Mouse (Mus musculus) frontal cortex, postnatal 14 days (tissue): Measurements from ENCODE around the gene Senp7.
"Not testable (repeated sequence)": the region's sequence is repeated elsewhere in the genome, so short reads cannot be mapped to it uniquely, and the experiment has no call there.

Experiments
- DNase-seq, 2 experiments: peaks; one replicate each; pipeline ENCODE4 v3.0.0; 2022; ENCODE audit warnings: low spot score in 2 of 2

Gene Senp7

DNA sequence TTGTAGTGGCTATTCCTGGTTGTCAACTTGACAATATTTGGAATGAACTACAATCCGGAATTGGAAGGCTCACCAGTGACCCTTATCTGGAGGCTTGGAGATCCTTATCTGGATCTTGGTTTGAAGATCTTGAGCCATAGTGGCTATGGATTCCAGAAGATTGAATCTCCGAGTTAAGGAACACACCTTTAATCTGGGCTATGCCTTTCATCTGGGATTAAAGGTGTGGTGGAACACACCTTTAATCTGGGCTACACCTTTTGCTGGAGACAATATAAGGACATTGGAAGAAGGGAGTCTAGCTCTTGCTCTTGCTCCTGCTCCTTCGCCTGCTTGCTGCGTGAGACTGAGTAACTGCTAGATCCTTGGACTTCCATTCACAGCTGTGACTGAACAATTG lies at the start of gene Senp7:
Senp7 (plus strand) TSS at position 301 of the 400 bp plus-strand sequence.
- not testable (repeated sequence) for DNase-seq

DNA sequence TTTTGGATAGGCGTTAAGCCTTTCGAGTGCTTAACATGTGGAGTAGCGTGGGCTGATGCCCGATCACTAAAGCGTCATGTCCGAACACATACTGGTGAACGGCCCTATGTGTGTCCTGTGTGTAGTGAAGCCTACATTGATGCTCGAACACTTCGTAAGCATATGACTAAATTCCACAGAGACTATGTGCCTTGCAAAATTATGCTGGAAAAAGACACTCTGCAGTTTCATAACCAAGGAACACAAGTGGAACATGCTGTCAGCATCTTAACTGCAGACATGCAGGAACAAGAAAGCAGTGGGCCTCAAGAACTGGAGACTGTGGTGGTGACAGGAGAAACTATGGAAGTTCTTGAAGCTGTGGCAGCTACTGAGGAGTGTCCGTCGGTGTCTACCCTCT lies 41.3 kb upstream of the Senp7 start:
- no peak for DNase-seq

DNA sequence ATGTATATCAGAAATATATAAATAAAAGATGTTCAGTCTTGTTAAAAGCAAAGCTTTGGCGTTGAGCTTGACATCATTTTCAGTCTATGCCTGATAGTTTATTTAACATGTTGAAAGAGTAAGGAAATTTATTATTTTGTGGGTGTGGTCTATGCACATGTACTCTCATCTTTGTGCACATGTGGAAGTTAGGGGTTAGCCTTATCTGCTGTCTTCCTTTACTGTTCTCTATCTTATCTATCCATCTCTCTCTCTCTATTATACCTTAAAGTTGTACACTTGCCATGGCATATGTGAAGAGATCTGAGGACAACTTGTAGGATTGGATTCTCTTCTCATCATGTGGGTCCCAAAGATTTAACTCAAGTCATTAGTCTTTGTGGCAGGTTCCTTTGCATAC lies 39.3 kb upstream of the Senp7 start:
- no peak for DNase-seq

DNA sequence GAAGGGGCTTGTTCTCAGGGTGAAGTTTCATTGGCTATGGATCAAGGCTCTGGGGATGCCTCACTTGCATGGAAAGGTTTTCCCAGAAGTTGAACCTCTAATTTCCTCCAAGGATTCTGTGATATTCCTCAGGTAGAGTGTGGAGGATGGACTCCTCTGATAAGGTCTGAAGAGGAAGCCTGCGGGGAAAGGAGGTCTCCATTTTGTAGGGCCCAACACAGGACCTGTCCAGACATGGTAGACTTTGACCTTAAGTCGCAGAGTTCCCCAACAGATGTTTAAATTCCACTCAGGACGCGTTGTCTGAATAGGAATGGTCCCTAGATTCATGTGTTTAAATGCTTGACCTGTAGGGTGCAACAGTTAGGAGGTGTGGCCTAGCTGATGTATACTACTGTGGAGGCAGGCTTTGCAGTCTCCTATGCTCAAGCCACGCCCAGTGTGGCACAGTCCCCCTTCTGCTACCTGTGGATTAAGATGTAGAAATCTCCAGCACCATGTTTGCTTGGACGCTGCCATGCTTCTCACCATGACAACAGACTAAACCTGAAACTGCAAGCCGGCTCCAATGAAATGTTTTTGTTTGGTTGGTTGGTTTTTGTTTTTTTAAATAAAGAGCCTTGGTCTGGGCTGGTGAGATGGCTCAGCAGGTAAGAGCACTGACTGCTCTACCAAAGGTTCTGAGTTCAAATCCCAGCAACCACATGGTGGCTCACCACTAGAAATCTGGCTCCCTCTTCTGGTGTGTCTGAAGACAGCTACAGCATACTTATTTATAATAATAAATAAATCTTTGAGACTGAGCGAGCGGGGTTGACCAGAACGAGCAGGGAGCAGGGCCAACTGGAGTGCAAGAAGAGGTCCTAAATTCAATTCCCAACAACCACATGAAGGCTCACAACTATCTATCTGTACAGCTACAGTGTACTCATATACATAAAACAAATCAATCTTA lies 35.1 kb upstream of the Senp7 start:
- DNase-seq = no peak

DNA sequence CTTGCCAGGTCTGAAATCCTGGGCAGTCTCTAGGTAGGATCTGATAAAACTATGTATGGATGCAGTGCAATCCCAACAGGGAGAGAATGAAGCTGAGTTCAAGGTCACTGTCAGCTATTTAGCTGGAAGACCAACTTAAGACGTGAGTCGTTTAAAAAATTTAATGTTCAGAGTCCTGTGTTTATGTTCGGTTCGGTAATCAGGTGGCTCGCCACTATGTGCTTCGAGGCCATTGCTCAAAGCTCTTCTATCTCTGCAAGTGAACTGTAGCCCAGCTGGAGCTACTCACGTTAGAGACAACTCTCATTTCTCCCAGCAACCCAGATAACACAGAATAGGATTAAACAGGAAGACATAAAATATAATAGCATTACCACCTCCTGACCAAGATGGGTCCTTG lies 34.1 kb upstream of the Senp7 start:
- no peak for DNase-seq

DNA sequence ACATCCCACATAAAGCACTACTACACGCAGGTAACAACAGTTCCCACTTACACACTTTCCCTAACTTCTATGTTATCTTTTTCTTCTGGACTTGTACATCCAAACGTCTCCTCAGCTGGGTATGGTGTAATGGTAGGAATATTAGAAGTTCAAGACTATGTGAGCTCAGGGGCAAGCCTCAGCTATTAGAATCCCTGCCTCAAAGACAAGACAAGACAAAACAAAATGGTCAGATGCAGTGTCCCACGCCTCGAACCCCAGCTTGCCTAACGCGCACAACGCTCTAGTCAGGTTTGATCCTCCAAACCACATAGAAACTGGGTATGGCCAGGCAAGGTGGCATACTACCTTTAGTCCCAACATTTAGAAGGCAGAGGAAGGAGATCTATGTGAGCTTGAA lies 28.5 kb upstream of the Senp7 start:
- DNase-seq = no peak

DNA sequence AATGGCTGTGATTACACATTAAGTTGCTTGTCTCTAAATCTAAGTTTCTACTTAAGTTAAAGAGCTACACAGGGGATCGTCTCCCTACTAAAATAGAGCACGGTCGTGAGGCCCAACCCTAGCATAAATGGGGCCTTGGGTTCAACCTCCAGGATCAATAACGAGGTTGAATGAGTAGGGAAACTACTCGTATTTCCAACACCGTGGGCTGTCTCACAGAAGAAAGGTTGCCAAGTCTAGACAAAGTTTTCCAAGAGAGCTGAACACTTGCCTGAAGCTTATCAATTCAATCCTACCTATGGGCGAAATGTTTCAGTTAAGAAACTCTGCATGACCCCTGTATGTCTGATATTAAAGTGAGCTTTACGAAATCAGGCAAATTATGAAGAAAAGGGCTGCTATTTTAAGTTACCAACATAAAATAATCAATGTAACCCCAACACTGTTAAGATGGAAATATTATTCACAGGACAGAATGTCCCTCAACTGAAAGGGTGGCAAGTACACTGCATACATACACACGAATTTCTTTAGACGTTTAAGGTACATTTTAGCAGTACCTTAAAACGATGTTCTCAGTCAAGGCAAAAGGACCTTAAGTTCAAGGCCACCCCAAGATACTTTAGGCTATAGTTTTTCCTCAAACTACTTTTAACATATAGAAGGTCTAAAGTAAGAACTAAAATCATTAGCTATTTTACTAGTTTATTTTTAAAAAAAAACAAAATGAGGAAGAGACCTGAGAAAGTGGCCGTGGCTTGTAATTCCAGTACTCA lies 20.1 kb upstream of the Senp7 start:
- DNase-seq = no peak

DNA sequence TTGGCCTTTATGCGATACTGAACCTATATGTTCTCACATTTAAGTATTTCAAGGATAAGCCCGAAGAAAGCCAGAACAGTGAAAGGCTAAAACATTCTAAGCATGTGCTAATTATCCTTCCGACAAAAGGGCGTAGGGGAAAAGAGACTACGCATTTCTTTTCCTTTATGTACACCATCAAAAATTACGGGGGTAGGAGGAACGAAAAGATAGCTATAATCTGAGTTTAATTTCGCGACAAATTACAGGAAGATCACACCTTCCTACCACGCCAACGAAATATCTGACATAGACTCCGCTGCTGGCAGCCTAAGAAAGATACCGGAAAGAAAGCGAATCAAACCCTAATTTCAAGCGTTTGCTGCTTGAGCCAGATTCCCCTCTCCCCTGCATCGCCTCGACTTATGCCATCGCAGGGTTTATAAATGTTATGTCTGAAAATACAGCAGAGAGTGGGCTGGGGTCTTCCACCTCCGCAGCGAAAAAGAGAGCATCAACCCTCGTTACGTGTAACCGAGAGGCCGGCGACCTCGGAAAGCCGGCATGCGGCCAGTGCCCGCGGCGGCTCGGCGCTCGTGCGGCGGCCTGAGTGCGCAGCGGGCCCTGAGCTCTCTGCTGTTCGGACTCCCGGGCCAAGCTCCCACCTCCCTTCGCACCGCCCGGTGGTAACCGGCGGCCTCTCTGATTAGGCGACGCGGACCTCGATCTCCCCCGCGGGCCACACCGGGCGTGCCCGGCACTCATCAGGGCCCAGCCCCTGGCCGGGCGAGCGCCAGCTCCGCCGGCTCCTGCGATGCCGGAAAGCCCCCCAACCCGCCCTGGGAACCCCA lies 19.2 kb upstream of the Senp7 start:
- no peak for DNase-seq

DNA sequence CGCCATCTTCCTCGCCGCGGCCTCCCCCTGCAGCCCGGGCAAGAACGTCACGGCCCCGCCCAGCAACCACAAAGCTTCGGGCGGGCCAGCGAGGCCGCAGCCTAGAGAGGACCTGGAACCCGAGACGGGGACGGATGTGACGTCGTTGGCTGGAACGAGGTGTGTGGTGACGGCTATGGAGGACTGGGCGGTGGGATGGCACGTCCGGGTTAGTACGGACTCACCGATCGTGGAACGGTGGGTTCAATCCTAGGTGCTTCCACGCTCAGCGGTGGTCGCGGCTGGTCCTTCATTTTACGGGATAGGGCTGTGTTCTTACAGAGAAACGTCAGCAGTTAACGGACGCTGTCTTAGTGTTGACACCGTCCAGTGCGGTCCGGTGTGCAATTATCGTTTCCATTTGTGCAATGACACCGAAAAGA lies 18.5 kb upstream of the Senp7 start, which contains the start of gene Pcnp:
Pcnp (minus strand) TSS at position 79 of the 422 bp plus-strand sequence.
- DNase-seq = peak; percentile 93 to 95

DNA sequence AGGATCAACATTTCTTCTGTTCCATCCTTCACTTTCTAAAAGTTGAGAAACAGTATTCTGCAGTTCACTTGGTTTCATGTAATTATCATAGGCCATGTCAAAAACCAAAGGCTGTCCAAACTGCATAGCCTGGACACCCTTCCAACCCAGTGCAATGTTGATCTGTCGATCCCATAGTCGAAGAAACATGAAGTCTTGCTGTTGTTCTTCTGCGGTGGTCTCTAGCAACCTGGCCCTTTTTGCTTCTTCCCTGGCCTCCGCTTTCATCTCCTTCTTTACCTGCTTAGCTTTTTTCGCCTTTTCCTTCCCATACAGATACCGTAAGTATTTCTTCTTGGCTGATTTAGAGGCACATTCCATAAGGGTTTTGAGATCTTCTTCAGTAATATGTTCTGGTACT lies 13.6 kb upstream of the Senp7 start:
- no peak for DNase-seq

DNA sequence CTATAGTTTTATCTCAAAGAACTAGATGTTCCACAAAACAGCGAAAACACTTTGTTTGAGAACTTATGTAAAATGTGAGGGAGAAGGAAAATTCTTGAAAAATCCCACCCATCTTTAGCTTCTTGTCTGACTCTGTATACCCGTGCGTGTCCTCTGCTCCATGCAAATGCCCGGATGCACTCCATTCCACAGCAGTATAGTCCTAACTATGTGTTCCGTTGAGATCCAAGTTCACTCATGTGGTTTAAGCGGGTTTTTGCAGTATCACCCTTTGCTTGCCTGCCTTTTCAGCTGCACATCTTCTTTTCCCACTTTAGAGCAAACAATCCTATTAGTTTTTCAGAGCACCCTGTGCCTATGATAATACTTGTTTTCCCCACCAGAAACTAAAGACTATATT lies 11.6 kb upstream of the Senp7 start:
- DNase-seq = no peak

DNA sequence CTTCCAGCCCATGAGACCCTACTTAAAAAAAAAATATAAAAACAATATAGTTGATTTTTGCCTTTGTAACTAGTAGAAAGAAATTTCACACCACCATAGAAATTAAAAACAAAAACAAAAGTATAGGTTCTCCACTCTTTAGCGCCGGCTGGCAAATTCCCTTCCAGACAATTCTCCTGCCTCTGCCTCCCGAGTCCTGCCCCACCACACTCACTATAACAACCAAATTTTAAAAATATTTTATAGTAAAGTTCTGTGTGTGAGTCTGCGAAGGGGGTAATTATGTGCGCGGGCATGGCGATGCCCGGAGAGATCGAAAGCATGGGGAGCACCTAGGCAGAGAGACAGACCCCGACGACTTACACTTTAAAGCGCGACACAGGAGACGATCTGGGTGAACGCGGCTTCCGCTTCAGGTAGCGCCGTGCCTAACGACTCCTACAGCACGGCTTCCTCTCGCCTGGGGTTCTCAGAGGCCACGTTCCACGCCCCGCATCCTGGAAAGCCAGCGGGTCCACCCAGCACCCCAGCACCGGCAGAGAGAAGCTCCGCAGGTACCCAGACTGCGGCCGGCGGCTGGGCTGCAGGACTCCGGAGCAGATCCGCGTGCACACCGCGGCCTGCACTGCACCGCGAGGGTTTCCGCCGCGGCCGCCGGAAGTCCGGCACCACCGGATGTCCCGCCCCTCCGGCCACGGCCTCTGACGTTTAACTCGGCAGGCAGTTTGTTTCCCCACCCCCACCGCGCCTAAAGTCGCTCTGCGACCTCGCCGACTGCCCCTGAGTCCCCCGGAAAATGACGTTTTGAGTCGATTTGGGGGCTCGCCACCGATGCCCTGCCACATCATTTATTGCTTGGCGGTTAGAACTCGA lies 10.8 kb upstream of the Senp7 start, which contains the start of gene Trmt10c:
Trmt10c (minus strand) TSS at position 682 of the 873 bp plus-strand sequence.
- peak; percentile 80 to 86 for DNase-seq

DNA sequence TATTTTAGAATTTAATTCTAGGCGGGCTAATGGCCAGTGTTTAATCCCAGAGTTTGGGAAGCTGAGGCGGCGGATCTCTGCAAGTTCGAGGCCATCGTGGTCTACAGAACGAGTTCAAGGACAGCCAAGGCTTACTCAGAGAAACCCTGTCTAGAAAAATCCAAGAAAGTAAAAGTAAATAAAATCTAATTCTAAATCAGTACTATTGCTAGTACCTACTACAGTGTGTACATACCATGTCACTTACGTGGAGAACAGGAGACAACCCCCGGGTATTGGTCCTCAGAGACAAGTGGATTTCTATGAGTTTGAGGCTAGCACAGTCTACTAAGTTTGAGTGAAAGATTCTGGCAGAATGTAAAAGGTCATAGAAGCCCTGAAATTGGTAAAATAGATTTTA lies 10.0 kb upstream of the Senp7 start:
- no peak for DNase-seq

DNA sequence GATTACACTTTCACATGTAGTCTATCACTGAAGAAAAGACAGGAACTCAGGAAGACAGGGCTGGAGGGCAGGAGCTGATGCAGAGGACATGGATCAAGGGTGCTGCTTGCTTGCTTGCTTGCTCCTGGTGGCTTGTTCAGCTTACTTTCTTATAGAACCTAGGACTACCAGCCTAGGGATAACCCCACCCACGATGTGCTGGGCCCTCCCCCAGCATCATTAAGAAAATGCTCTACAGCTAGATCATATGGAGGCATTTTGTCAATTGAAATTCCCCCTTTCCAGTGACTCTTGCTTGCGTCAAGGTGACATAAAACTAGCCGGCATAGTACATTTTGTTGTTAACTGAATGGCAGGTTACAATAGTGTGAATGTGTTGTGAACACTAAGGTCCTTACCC lies 7.8 kb downstream of the Senp7 start:
- DNase-seq = no peak

DNA sequence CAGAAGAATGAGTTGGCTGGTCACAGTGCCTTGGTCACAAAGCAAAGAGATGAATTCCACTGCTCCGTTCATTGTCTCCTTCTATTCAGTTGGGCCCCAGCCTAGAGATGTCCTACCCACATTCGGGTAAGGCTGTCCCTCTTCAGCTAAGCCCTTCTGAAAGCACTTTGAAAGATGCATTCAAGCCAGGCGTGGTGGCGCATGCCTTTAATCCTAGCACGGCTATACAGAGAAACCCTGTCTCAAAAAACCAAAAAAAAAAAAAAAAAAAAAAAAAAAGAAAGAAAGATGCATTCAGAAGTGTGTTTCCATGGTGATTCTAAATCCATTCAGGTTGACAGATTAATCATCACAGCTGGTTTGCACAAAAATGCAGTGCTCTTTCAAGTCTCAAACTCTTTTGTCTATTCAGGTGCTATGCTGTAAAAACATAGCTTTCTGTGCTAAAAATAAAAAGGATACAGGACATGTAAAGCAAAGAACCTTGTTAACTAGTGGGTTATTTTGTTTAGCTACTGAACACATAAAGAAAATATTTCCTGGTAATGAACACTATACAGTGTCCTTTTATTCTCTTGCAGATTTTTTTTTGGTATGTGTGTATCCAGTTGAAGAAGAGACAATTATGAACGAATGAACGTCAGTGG lies 8.9 kb downstream of the Senp7 start:
- no peak for DNase-seq

DNA sequence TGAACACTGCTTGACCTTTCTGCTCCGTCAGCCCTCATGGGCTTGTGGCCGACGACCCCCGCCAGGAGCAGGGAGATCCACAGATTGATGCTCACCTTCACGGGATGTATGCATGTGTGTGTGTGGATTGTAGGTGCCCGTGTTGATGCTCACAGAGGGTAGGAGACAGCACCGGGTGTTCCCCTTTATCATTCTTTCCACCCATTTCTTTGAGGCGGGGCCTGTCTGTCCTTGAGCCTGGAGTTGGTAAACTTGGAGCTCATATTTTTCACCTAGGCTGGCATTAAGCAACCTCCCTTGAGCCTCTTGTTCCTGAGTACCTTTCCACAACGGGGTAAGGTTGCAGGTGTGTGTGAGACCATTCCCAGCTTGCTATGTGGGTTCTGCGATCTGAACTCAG lies 10.0 kb downstream of the Senp7 start:
- no peak for DNase-seq

DNA sequence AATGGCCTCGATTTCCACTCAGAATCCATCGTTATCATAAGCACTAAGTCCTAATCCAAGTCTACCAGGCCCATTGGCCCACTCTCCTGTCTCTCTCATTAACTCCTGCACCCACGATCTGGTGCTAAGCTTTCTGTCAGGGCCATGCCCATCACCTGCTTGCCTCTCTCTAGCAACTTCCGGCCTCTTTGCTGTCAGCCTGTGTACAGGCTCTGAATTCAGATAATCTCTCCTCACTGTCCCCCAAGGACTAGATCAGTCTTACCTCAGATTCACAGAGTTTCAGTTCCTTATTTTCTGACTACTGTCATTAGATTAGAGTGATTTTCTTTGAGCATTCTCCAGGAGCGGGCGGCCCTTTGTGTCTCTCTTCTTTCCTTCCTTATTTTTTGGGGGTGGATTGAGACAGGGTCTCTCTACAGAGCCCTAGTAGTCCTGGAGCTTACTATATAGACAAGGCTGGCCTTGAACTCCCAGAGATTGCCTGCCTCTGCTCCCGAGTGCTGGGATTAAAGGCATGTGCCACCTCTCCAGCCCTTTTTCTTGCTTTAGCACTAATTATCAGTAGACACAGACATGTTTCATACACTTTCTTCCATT lies 14.0 kb downstream of the Senp7 start:
- DNase-seq = no peak

DNA sequence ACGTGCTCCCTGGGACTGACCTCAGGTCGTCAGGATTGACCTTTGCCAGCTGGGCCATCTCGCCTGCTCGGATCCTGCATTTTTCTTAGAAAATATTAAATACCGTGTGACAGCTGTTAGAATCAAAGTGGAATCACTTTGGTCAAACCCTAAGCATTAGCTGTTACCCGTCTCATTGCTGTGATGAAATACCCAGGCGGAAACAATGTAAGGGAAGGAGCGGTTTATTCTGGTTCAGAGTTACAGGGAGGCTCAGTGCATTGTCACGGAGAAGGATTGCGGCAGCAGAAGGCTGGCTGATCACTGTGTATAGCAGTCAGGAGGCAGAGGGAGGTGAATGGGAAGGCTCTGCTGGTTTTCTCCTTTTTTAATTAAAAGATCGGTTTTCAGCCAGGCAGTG lies 14.8 kb downstream of the Senp7 start:
- DNase-seq = no peak

DNA sequence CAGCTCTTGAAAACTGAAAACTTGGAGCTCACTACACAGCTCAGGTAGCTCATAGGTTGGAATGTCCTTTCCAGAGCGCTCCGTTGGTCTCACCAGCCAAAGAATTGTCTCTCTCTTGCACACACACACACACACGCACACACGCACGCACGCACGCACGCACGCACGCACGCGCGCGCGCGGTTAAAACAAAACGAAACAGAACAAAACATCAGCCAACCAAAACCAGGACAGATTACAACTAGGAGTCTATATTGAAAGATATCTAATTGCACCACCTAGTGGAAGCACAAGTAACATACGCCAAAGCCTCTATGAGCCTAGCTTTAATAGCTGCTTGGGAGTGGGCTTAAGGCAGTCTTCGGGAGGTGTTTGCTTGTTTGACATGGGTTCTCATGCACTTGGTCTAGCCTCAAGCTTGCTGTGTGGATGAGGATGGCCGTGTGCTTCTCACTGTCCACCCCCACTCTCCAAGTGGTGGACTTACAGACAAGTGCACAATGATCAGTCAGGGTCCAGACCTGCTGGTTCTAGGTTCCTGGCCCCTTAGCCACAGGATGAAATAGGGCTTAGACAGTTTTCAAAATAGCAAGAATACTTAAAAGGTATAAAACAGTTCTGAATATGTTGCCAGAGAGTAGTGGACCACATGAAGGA lies 16.3 kb downstream of the Senp7 start:
- peak; percentile 33 to 60 for DNase-seq
